Mouse (Mus musculus) layer of hippocampus, postnatal 36 days (tissue): Measurements from ENCODE around the gene Tbkbp1. TPM values are rescaled to one million over a fixed set of nuclear protein-coding genes. Genes with fewer than 3 reads are reported as not detected.
"Not testable (repeated sequence)": the region's sequence is repeated elsewhere in the genome, so short reads cannot be mapped to it uniquely, and the experiment has no call there.

Experiments
- DNase-seq, 2 experiments: peaks; one replicate each; pipeline ENCODE4 v3.0.0; 2022
- total RNA-seq, 2 experiments: library from RNA; stranded (reverse); gene quantifications; 2 replicates each; pipeline ENCODE4 v1.2.3; 2021

The Tbkbp1 gene
- total RNA-seq: 10 to 100 TPM; 83.8 to 94.3 TPM

DNA sequence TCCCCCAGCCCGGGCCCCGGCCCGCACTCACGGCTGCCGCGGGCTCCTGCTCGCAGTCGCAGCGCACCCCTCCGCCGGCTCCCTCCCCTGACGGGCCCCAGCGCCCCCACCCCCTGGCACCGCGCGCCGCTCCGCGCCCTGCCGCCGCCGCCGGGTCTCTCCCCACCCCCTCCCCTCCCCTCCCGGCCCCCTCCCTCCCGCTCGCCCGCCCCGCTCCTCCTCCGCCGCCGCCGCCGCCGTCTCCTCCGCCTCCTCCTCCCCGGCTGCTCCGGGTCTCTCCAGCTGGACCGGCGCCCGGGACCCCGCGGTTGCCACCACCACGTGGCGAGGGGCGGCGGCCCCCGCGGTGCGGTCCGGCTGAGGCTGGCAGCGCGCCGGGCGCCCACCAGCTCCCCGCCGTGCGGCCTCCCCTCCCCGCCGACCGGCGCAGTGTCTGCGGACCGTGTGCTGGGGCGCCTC is at the start of gene Tbkbp1:
TSS of gene Tbkbp1 (minus strand) at position 153 of the 459 bp plus-strand sequence.
- peak; percentile 57 to 60 for DNase-seq

DNA sequence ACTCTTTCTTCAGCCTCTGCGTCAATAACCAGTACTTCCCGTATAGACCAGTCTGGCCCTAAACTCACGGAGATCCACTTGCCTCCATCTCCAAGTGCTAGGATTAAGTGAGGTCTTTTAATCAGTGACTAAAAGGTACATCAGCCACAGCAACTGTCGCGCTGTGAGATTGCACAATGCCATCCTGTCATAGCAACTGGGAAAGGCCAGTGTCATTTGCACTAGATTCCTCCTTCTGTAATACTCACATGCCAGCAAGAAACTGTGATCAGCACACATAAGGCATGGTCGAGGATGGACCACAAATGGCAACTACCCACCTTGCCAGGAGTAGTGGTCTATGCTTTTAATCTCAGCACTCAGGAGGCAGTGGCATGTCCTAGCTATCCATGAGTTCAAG is 48.2 kb upstream of the Tbkbp1 start:
- DNase-seq: no peak

DNA sequence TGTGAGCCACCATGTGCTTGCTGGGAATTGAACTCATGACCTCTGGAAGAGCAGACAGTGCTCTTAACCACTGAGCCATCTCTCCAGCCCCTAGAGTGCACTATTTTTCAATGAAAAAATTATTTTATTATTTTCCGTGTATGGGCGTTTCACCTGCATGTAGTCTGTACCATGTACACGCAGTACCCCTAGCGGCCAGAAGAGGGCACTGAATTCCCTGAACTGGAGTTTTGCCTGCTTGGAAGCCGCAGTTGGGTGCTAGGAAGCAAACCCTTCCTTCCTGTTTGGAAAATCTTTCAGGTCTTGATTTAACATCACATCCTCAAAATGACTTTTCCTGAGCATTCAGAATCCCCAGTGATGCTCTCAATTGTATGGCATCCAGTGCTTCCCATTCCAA is 47.3 kb upstream of the Tbkbp1 start:
- no peak for DNase-seq

DNA sequence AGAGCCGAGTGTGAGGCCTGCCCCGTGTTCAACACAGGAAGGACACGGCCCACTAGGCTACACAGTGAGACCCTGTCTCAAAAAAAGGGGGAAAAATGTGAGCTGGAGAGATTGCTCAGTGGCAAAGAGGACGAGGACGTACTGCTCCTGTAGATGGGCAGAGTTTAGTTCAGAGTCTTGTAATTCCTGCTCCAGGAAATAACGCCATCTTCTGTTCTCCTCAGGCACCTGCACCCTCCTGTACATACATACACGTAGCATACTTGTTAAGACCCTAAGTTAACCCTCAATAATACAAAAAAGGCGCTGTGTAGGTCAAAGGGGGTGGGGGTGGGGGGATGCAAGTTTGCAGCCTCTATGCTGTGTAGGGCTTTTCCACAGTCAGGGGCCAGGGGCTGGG is 45.7 kb upstream of the Tbkbp1 start:
- no peak for DNase-seq

DNA sequence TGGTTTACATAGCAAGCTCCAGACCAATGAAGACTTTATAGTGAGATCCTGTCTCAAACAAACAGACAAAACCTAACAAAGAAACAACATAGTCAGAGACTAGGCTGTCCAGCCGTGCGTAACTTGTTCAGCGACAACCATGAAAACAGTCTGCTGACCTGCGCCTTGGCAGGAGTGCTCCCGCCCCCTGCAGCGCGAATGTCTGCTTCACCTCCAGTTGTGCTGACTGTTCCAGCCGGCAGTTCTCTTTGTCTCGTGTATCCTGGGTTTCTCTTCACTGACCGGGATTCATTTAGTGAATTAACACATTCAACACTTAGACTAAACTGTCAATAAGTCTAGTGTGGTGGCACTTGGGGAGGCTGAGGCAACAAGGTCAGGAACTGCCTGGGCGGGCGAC is 45.2 kb upstream of the Tbkbp1 start:
- no peak for DNase-seq

DNA sequence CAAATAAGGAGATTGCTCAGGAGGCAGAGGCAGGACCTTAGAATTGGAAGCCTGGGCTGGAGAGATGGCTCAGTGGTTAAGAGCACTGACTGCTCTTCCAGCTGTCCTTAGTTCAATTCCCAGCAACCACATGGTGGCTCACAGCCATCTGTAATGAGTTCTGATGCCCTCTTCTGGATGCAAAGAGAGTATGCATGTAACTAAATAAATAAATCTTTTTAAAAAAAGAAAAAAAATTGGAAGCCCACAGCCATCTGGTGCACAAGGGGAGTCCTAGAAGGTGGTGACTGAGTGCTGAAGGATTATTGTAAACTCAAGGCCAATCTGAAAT is 41.3 kb upstream of the Tbkbp1 start:
- DNase-seq: no peak

DNA sequence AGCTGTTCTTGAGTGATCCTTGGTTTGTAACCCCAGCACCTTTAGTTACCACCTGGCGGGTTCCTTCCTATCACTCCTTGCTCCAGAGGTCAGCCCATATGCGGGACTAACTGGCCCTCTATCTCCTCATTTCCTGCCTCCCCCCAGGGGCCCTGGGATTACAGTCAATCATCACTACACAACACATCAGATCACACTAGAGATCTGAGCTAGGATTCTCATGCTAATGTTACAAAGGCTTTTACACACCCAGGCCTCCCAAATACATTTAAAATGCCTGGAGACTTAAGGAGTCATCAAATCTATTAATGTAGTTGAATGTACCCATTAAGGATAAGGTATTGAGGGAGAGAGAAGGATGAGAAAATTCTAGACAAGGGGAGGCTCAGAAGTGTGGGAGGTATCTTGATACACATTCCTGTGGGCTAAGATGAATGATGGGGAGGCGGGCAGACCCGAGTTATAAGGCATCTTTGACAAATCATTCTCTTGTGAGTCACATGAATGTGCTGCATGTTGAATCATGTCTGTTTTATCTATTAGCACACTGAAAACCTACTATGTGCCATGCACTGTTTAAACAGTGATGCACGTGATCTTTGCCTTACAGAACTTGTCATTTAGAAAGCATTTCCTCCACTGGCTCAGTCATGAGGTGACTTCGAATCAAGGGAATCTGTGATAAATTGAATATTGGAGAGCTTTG is 40.8 kb upstream of the Tbkbp1 start:
- DNase-seq: no peak

DNA sequence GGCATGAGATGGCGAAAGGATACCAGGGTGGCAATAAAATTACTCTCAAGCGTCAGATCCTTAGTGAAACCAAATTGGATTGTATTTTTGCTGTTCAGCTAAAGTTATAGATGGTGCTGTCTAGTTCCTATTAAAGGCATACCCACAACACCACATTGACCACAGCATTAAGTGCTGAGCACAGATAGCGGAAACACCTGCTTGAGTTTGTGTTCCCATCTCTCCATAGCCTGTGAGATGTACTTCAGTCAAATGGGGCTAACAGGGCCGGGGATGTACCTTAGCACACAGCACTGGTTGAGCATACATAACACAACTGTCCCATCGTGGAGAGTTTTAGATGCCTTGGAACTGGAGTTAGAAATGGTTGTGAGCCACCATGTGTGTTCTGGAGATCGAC is 39.7 kb upstream of the Tbkbp1 start:
- DNase-seq: no peak

DNA sequence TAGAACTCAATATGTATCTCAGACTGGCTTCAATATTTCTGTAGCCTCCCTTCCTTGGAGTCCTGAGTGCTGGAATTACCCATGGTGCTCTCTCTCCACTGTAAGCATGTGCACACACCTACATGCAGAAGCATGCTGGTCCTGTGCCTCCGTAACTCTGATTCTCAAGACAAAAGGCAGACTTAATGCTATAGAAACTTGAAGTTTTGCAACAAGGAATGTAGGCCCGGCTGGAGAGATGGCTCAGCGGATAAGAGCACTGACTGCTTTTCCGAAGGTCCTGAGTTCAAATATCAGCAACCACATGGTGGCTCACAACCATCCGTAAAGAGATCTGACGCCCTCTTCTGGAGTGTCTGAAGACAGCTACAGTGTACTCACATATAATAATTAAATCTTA is 38.4 kb upstream of the Tbkbp1 start:
- DNase-seq: not testable (repeated sequence)

DNA sequence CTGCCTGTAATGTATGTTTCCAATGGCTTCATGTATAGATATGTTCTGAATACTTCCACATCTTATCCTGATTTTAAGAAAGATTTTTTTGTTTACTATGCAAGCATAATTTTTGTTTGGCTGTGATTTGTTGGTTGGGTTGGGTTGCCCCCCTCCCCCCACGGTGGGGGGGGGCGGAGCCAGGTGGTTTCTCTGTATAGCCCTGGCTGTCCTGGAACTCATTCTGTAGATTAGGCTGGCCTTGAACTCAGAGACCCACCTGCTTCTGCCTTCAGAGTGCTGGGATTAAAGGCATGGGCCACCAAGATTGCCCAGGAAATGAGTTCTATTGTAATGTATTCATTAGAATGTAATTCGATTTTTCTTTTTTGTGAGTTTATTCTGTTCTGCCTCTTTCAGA is 37.9 kb upstream of the Tbkbp1 start:
- DNase-seq: no peak

DNA sequence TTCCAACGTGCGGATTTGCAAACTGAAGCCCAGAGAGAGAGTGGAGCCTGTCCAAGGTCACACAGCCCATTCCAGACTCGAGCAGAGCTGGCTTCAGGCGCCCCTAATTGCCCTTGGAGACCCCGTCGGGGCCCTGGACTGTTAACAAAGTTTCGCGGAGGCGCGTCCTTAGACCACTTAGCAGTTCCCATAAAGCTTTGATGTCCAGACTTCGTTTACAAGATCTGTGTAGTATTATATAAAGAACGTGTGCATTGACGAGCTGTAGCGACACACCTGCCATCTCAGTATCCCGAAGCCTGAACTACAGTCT is 37.3 kb upstream of the Tbkbp1 start:
- DNase-seq: no peak

DNA sequence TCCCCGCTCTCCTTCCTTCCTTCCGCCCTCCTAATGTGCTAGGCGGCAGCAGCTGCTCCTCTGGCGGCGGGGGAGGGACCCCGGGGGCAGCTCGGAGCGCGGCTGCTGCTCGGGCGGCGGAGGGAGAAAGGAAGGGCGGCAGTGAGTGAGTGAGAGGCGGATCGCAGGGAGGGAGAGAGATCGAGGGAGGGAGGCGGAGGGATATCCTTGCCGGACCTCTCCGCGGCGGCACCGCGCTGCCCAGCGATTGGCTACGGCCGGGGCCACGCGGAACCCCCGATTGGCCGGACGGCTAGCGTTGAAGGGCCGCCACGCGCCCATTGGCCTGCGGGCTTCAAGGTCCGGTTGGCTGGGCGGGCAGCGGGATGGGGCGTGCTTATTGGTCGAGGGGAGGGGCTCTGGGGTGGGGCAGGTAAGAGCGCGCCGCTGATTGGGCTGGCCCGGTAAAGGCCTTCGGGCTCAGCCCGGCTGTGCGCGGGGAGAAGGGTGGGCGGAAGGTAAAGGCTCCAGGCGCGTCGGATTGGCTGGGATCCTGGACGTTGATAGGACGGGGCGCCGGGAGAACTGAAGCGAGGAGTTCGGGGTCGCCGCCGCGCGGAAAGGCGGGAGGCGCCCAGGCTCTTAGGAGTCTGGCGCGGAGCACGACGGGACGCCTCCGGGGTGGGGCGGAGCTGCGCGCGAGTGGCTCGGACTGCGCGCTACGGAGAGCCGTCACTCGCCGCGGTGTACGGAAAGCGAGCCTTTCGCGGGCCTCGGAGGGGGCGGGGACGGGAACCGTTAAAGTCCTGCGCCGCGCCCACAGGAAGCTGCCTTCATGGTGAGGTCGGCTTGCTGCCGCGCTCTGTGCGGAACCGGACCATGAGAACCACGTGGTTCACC is 36.7 kb upstream of the Tbkbp1 start, which contains the start of gene Kpnb1:
TSS of gene Kpnb1 (minus strand) at position 118 of the 879 bp plus-strand sequence.
- DNase-seq: peak; percentile 99

DNA sequence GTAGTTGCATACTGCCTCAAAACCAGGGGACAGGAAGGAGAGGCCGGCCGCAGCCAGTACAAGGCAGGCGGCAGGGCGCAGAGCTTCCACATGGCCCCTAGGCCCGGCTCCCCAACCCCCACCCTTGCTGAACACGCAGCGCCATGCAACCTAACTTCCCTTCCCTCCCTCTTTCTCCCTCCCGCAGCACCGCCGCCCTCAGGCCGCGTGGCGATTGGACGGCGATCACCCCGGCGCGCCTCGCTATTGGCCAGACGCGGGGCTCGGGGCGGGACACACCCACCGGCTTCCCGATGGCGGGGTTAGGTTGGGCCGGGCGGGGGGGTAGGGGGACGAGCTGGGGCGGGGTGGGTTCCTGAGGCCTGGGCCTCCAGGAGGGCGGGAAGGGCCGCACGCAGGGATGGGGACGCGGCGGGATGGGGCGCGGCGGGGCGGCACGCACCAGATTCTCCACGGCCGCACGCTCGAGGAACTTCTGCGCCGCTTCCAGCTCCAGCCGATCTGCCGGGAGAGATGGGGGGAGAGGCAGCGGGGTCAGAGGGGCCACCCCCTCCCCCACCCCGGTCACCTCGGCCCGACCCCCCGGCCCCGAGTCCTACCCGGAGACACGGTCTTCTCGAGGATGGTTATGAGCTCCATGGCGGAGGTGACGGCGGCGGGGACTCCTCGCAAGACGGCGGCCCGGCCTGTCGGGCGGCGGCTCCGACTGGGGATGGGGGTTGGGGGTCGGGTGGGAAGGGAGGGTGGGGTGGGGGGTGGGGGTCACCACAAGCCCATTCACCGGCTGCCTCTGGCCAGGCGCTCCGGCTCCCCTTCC is 35.9 kb upstream of the Tbkbp1 start:
- DNase-seq: peak; percentile 97

DNA sequence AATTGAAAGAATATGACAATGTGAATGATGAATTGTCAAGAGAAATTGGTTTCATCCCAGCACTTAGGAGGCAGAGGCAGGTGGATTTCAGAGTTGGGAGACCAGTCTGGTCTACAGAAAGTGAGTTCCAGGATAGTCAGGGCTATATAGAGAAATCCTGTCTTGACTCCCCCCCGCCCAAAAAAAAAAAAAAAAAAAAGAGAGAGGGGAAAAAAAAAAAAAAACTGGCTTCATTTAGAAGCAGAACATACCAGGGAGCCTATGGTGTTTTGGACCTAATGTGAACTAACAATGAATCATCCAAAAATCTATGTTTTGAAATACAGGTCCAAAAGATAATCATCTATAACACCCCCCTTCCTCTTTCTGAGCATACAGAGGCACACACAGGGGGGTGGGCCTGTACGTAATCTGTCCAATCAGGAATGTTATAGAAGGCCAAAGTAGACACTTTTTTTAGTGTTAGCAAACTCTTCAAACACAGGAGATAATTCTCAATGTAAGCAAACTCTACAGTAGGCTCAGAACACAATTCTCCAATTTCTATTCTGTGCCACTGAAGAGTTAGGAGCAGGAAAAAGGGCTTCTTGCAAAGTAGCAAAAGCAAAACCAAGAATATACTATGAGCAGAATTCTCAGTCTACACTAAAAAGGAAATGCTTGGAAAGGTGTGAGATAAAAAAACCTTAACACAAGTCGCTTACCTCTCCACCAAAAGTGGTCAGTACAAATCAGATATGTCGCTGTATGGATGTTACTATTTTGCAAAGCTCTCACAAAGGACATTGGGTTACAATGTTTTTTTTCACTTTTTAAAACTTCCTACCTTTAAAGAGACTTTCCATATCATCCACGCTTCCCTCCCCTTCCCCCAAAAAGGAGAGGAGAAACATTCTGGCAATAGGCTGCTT is 34.7 kb upstream of the Tbkbp1 start:
- no peak for DNase-seq

DNA sequence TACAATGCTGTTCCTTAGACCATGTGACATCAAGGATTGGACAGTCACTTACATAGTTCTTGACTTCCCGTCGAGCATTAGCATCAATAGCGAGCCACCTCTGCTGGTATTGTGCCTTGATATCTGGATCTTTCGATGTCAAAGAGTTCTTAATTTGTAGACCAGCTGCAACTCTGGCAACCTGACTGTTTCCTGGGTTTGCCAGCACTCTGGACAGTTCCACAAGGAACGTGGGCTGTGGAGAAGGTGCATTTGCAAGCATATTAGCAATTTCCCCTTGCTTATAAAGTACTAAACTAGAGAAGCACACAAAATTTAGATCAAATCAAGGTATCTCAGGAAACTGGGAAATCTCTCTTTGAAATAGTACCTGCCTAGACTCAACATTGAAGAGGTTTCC is 33.6 kb upstream of the Tbkbp1 start:
- DNase-seq: no peak

DNA sequence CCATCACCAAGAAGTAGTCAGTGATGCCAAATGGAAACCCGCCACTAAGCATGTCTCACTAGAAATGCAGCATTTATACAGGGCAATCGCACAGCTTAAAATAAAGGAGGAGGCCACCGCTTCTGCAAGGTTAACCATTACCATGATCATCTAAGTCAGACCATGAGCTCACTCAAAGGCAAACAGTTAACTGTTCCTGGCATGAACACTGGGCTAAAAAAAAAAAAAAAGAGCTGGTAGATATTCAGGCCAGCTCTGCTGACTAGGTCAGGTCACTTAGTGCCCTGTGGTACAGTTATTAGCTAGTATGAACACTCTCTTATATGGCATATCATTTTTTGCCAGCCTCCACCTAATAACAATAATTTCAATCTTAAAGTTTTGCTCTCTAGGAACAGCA is 31.2 kb upstream of the Tbkbp1 start:
- DNase-seq: no peak

DNA sequence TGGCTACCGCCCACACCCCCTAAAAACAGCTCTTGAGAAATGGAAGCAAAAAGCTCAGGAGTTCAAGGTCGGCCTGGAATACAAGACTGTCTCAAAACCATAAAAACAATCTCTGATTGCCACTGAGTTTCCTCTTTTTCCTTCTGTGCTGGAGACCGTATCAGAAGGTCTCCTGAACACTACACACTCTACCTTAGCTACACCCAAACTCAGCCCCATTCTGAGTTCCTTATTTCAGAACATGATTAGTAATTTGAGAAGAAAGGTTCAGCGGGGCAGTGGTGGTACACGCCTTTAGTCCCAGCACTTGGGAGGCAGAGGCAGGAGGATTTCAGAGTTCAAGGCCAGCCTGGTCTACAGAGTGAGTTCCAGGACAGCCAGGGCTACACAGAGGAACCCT is 29.8 kb upstream of the Tbkbp1 start:
- DNase-seq: no peak

DNA sequence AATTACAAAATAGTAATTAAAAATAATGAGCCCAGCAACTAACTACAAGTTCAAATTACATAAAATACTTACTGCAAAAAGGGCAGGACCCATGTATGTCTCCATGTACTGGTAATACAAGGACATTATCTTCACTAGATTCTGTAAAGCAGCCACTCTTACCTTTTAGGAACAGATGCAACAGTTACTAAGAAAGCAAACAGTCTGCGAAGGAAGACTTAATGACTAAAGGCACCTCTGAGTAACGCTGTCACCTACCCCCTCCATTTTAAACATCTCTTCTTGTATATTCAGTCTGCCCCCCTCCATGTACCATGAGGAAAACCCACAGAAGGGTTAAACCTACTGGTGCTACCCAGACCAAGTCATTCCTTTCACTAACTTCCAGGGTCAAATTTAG is 26.9 kb upstream of the Tbkbp1 start:
- DNase-seq: no peak

DNA sequence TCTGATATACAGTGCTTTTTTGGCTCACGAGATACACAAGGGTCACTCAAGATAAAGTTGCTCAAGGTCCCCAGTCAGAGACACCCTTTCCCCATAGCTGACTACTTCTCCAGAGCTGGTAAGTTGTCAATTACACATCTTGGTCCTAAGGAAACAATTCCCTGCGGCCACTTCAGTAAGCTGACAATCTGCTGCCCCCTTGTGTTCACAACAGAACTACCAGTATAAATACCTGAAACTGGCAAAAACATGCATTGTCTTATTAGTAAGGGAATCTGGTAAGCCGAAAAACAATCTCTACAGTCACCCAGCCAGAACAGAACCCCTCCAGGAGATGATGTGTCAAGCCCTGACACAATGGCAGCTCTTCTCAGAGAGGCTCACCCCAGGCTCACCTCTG is 25.6 kb upstream of the Tbkbp1 start:
- DNase-seq: no peak

DNA sequence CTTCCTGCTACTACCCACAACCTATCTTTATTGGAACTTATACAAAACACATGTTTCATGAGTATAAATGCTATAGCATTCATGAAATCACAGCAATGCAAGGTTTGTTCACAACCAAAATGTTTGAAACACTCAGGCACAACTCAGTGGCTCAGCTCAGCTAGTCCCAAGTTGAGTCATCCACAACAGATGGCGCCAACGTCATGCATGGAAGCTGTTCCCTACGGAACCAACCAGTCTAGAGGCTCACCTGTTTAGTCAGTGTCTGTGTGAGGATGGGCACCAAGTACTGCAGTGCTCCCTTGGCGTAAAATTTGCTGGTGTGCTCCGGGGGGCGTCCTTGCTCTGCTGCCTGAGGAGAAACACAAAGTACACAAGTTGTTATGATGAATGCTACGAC is 24.2 kb upstream of the Tbkbp1 start:
- DNase-seq: peak; percentile 53 to 55

DNA sequence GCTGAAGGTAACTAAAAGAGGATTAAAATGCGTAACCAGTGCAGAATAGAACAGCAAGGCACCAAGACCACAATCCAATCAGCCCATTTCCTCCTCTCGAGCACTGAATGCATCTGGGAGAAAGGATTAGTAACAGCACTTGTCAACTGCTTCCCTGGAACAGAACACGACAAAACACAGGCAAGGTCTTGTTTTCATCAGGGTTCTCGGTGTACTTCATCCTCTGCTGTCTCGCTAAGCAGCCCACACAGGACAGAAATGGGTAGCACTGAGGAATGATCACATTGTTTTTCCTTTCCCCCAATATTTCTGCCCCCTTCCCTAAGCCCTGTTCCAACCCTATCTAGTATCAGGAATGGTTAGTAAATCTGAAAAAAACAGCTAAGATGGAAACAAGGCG is 9.0 kb upstream of the Tbkbp1 start:
- peak in 1 of 2 experiments; percentile 48 for DNase-seq

DNA sequence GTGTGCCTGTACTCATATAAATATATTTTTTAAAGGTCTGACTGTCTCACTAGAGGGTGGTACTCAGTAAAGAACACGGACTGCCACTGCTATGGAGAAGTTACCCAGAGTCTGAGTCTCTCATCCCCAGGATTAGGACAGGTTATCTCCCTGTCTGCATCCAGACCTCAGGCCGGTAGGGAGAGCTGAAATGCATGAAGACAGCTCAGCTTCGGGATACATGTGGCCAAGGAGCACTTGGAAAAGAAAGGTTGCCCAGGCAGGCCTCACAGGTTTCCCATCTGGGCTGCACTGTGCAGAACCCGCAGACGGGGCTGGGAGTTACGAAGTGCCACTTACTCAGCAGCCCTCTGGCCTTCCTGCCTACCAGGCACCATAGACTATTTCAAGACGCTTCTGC is 5.7 kb upstream of the Tbkbp1 start:
- DNase-seq: no peak
